Mouse (Mus musculus): ENCODE data around the gene Rcan3.

- no peak for TF ChIP-seq CTCF (IDR thresholded peaks at IDR 0.05; ENCODE audit: borderline replicate concordance, insufficient read depth, low read depth, low read length)
- TF ChIP-seq POLR2A (IDR thresholded peaks at IDR 0.05; ENCODE audit: borderline replicate concordance, insufficient read depth, low read length) = no peak
Measured at GRCm38 (mm10) chr4:135362828-135363227, 70.8 kb downstream of the Rcan3 start.
